Mouse (Mus musculus) left cerebral cortex, postnatal 14 days (tissue): ENCODE data around the gene Per1. TPM values are rescaled to one million over a fixed set of nuclear protein-coding genes. Genes with fewer than 3 reads are reported as not detected.

Experiments
- DNase-seq, 2 experiments: peaks; one replicate each; pipeline ENCODE4 v3.0.0; 2021 to 2022; ENCODE audit warnings: low spot score in 2 of 2, mixed read lengths in 1 of 2
- intact Hi-C: fragments of 180-260 bp; cut with DNase I; formaldehyde crosslinking; loops from one replicate; pipeline ENCODE4 v1.15.1; 2025
- total RNA-seq, 2 experiments: library from RNA; stranded (reverse); gene quantifications; 2 replicates each; pipeline ENCODE4 v1.2.3; 2021

The Per1 gene
- total RNA-seq, 2 experiments from 2014 or later = 90.4 to 112 TPM

GRCm38 (mm10) chr11:69122336-69122951 is 27.4 kb downstream of the Per1 start, which contains the start of gene 9130213A22Rik:
Gene 9130213A22Rik (minus strand): TSS chr11:69122589.
- DNase-seq = peak; percentile 84 to 87
- intact Hi-C loops = loop anchor here (5.0 kb wide), 1 partner anchor 245 kb away; the partner anchor contains the start of gene Chd3

- intact Hi-C loops = loop anchor here (5.0 kb wide), 1 partner anchor 244 kb away; the partner anchor contains the start of gene Chd3
- peak; percentile 95 to 96 for DNase-seq
Measured at GRCm38 (mm10) chr11:69123056-69123692, 28.2 kb downstream of the Per1 start.

GRCm38 (mm10) chr11:69123693-69124497 is 28.9 kb downstream of the Per1 start:
- peak; percentile 93 to 96 for DNase-seq
- intact Hi-C loops = loop anchor here (2.0 to 5.0 kb wide), 2 partner anchors 61 to 243 kb away; partner anchors contain the start of gene Chd3

GRCm38 (mm10) chr11:69124498-69124847 is 29.5 kb downstream of the Per1 start:
- intact Hi-C loops = loop anchor here (2.0 to 5.0 kb wide), 2 partner anchors 62 to 243 kb away; partner anchors contain the start of gene Chd3
- peak; percentile 81 to 84 for DNase-seq

- intact Hi-C loops = loop anchor here (1.0 to 2.0 kb wide), 2 partner anchors 25 to 62 kb away; no protein-coding TSS in a partner anchor
- DNase-seq = peak; percentile 86 to 89
Measured at GRCm38 (mm10) chr11:69125041-69125851, 30.2 kb downstream of the Per1 start.

GRCm38 (mm10) chr11:69125852-69125918 is 30.7 kb downstream of the Per1 start, which contains the start of gene Aloxe3:
Gene Aloxe3 (plus strand): TSS chr11:69125896.
- intact Hi-C loops = loop anchor here (1.0 to 2.0 kb wide), 2 partner anchors 25 to 63 kb away; no protein-coding TSS in a partner anchor
- DNase-seq = no peak

- intact Hi-C loops = loop anchor here (1.0 to 2.0 kb wide), 2 partner anchors 24 to 63 kb away; no protein-coding TSS in a partner anchor
Measured at GRCm38 (mm10) chr11:69125919-69126705, 31.1 kb downstream of the Per1 start.

GRCm38 (mm10) chr11:69126706-69127095 is 31.7 kb downstream of the Per1 start:
- DNase-seq = no peak
- intact Hi-C loops = no loop called here

More at GRCm38 (mm10) chr11:69125919-69126705, 31.1 kb downstream of the Per1 start:
- no peak for DNase-seq

- intact Hi-C loops = no loop called here
- DNase-seq = no peak
Measured at GRCm38 (mm10) chr11:69128426-69129122, 33.6 kb downstream of the Per1 start.

GRCm38 (mm10) chr11:69133566-69133922 is 38.5 kb downstream of the Per1 start:
- intact Hi-C loops = no loop called here
- no peak for DNase-seq

- peak; percentile 86 to 97 for DNase-seq
- intact Hi-C loops = no loop called here
Measured at GRCm38 (mm10) chr11:69133923-69134621, 39.1 kb downstream of the Per1 start.

GRCm38 (mm10) chr11:69134622-69134968 is 39.6 kb downstream of the Per1 start:
- intact Hi-C loops = no loop called here
- DNase-seq = no peak

GRCm38 (mm10) chr11:69135361-69135760 is 40.3 kb downstream of the Per1 start:
- DNase-seq = no peak
- intact Hi-C loops = no loop called here

- no peak for DNase-seq
- intact Hi-C loops = no loop called here
Measured at GRCm38 (mm10) chr11:69147546-69147945, 52.5 kb downstream of the Per1 start.

- intact Hi-C loops = no loop called here
- no peak for DNase-seq
Measured at GRCm38 (mm10) chr11:69148451-69148960, 53.5 kb downstream of the Per1 start.

GRCm38 (mm10) chr11:69149728-69150127 is 54.7 kb downstream of the Per1 start:
- peak in 1 of 2 experiments; percentile 42 for DNase-seq
- intact Hi-C loops = loop anchor here (1.0 kb wide), 1 partner anchor 24 kb away; the partner anchor contains the start of gene Aloxe3

- intact Hi-C loops = loop anchor here (1.0 kb wide), 1 partner anchor 25 kb away; the partner anchor contains the start of gene Aloxe3
Measured at GRCm38 (mm10) chr11:69150444-69150843, 55.4 kb downstream of the Per1 start.

More at GRCm38 (mm10) chr11:69150444-69150843, 55.4 kb downstream of the Per1 start:
- DNase-seq = peak; percentile 73 to 74
